8 mouse cellular contexts compared by ENCODE assay signal in genomic region chr9:115120678-115121224, GRCm38 (mm10).
A peak's percentile ranks its signal among the peaks of the same experiment; 100 is the strongest.
DNase-seq lines count a peak whose midpoint lies in the region; ATAC-seq and TF ChIP-seq lines count a peak whose summit lies in the region.

No protein-coding gene starts in this region.

- no peak for TF ChIP-seq POLR2A in limb, embryonic 14.5 days (IDR thresholded peaks at IDR 0.05; ENCODE audit: borderline replicate concordance, extremely low read depth, insufficient read depth, insufficient read length)

- 63% methylated on average over 17 of the region's 17 CpGs for WGBS in embryonic facial prominence, embryonic 13.5 days
- 53% methylated on average over 17 of the region's 17 CpGs for WGBS in hindbrain, embryonic 14.5 days
- 36% methylated on average over 17 of the region's 17 CpGs for WGBS in limb, embryonic 14.5 days

- H3K27ac ChIP-seq in embryonic facial prominence, embryonic 13.5 days: peak overlapping the region; percentile 49; the same call in 1 of the 2 replicates
- peak overlapping the region; percentile 62 for H3K27ac ChIP-seq in hindbrain, embryonic 14.5 days
- no peak overlapping the region; the same call in 1 of the 2 replicates for H3K27ac ChIP-seq in limb, embryonic 14.5 days (replicated peaks; ENCODE audit: low read depth, low read length)

- H3K9ac ChIP-seq in embryonic facial prominence, embryonic 13.5 days: no peak overlapping the region
- no peak overlapping the region for H3K9ac ChIP-seq in hindbrain, embryonic 14.5 days
- no peak overlapping the region for H3K9ac ChIP-seq in limb, embryonic 14.5 days (ENCODE audit: low read depth, low read length, severe bottlenecking)

- H3K9me3 ChIP-seq in embryonic facial prominence, embryonic 13.5 days: 0 out of 2 replicates have a peak, but pooled peaks cover 2% of the 10 kb centered on the region
- H3K9me3 ChIP-seq in hindbrain, embryonic 14.5 days (ENCODE audit: control insufficient read depth, low read length): no peaks in the 10 kb centered on the region
- H3K9me3 ChIP-seq in limb, embryonic 14.5 days (ENCODE audit: control insufficient read depth, low read length): no peaks in the 10 kb centered on the region

- H3K27me3 ChIP-seq in embryonic facial prominence, embryonic 13.5 days: no peaks in the 10 kb centered on the region
- no peaks in the 10 kb centered on the region for H3K27me3 ChIP-seq in hindbrain, embryonic 14.5 days (ENCODE audit: control insufficient read depth, insufficient read depth, low read length)
- no peaks in the 10 kb centered on the region for H3K27me3 ChIP-seq in limb, embryonic 14.5 days (ENCODE audit: control insufficient read depth, insufficient read depth, low read length)

- H3K4me3 ChIP-seq in embryonic facial prominence, embryonic 13.5 days: no peak overlapping the region
- no peak overlapping the region for H3K4me3 ChIP-seq in hindbrain, embryonic 14.5 days (replicated peaks; ENCODE audit: low read length)
- no peak overlapping the region for H3K4me3 ChIP-seq in limb, embryonic 14.5 days (replicated peaks; ENCODE audit: low read length)

- DNase-seq in embryo, embryonic 11.5 days (ENCODE audit: low read depth, low spot score): peak; percentile 36
- no peak for DNase-seq in embryo, embryonic 10 days (ENCODE audit: low spot score)
- peak; percentile 73 to 90 for DNase-seq in adrenal gland, adult (ENCODE audit: inconsistent age in 2 of 2, low spot score in 1 of 2)
- peak; percentile 75 for DNase-seq in hindbrain, embryonic 14.5 days (ENCODE audit: low spot score)
- peak; percentile 76 for DNase-seq in limb, embryonic 14.5 days (ENCODE audit: low spot score)
- peak; percentile 75 for DNase-seq in retina, postnatal 1 day
- no peak for DNase-seq in urinary bladder, adult 18-20 months (ENCODE audit: low spot score in 2 of 2)

- no peak overlapping the region for H3K4me2 ChIP-seq in embryonic facial prominence, embryonic 13.5 days
- no peak overlapping the region for H3K4me2 ChIP-seq in hindbrain, embryonic 14.5 days (replicated peaks)
- no peak overlapping the region; the same call in 1 of the 2 replicates for H3K4me2 ChIP-seq in limb, embryonic 14.5 days (replicated peaks; ENCODE audit: low read depth, low read length, severe bottlenecking)

- no peak for ATAC-seq in embryonic facial prominence, embryonic 13.5 days (ENCODE audit: insufficient number of reproducible peaks, insufficient read depth, low FRiP score, low TSS enrichment, low read depth)
- peak; percentile 53; the same call in 1 of the 2 replicates for ATAC-seq in hindbrain, embryonic 14.5 days (ENCODE audit: low FRiP score)
- peak; percentile 73 for ATAC-seq in limb, embryonic 14.5 days (ENCODE audit: low FRiP score, low read depth)

- no peaks in the 10 kb centered on the region for H3K36me3 ChIP-seq in embryonic facial prominence, embryonic 13.5 days
- no peaks in the 10 kb centered on the region for H3K36me3 ChIP-seq in hindbrain, embryonic 14.5 days (replicated peaks; ENCODE audit: control insufficient read depth, insufficient read depth)
- no peaks in the 10 kb centered on the region for H3K36me3 ChIP-seq in limb, embryonic 14.5 days (ENCODE audit: control insufficient read depth, insufficient read depth, low read length)

- H3K4me1 ChIP-seq in embryonic facial prominence, embryonic 13.5 days: peaks cover 13% of the 10 kb centered on the region
- H3K4me1 ChIP-seq in hindbrain, embryonic 14.5 days (replicated peaks; ENCODE audit: control insufficient read depth, insufficient read depth, low read length): peaks cover 27% of the 10 kb centered on the region; the same call in 1 of the 2 replicates
- peaks cover 11% of the 10 kb centered on the region for H3K4me1 ChIP-seq in limb, embryonic 14.5 days (ENCODE audit: control insufficient read depth, insufficient read depth, low read length)

Comparison
In these comparisons a context has a peak if more than half of its experiments do, and no peak if none do; other contexts are left out.
1. DNase-seq: peak in embryo, embryonic 11.5 days (single experiment), adrenal gland, adult (2 of 2), hindbrain, embryonic 14.5 days (single experiment), limb, embryonic 14.5 days (single experiment) and retina, postnatal 1 day (single experiment); none in embryo, embryonic 10 days (single experiment) and urinary bladder, adult 18-20 months (0 of 2).